Mouse (Mus musculus): Measurements from ENCODE around the gene Mcu. TPM values are rescaled to one million over a fixed set of nuclear protein-coding genes. Genes with fewer than 3 reads are reported as not detected.

Mcu gene
- 29.9 and 30.8 TPM in 2 replicates for polyA plus RNA-seq (2015; fragmentation: Nextera tagmentation; extraction: Ambion mirVana)

DNA sequence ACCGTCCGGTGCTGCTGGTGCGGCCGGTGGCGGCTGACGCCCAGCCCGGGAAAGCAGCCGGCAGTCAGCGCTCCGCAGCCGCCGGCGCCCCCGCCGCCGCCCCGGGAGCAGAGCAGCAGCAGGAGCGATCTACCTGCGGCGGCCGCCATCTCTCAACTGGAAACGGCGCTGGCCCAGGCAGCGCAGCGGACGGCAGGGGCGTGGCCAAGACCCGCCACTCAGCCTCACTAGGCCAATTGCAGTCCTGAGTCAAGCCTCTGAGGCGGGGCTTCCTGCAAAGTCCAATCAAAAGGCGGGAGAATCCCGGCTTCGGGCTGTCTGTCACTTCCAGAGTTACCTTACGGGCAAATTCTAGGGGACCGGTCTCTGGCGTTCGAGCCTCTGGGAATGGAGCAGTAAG is at the start of gene Mcu:
Mcu (minus strand) TSS at position 171 of the 400 bp plus-strand sequence.
- WGBS: under 1% methylated on average over 36 of the region's 36 CpGs
- peak within 1 kb of the TSS; percentile 73 for H3K4me3 ChIP-seq

DNA sequence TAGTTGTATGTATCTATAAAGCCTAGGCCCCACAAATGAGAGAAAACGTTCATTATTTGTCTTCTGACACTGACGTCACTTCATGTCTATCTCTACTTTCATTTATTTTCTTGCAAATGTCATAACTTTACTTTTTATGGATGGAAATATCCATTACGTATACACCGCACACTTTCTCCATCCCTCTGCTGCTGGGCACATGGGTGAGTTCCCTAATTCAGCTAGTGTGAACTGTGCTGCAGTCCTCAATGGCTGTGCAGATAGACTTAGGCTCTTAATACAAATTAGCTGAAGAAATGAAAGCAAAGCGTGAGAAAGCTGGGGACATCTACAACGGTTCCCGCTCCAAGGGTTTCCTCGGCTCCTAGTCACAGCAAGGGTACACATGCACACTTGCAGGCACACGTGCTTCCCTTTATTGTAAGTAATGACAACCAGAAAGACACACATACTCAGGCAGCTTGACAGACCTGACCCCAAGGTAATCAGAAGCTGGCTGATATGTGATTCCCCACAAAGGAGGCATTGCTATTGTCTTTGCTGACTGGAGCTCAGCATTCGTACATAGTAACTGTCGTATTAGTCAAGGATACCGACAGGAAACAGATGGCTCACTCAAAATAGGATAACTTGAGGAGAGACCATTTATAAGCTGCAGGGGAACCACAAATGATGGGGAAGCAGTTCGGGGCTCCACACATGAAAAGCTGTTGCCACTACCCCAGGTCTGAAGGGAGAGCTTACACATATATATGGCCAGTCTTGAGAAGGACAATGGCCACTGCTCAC is 49.2 kb upstream of the Mcu start:
- no peaks in the 10 kb centered on the region for H3K9me3 ChIP-seq
- H3K4me1 ChIP-seq: peaks cover 9% of the 10 kb centered on the region
- H3K9ac ChIP-seq: no peak overlapping the region
- no peak overlapping the region for H3K27ac ChIP-seq
- no peaks in the 10 kb centered on the region for H3K36me3 ChIP-seq
- 71% methylated on average over 13 of the region's 13 CpGs for WGBS
- ATAC-seq (ENCODE audit: borderline replicate concordance, extremely low read depth, low FRiP score, low TSS enrichment): no peak
- H3K27me3 ChIP-seq: no peaks in the 10 kb centered on the region
- no peak overlapping the region for H3K4me2 ChIP-seq
- no peak overlapping the region for H3K4me3 ChIP-seq

More for the DNA sequence above, at the start of gene Mcu:
- Histone ChIP-seq H3K9ac (peak within 1 kb of the TSS; percentile 75), H3K27ac (peak within 1 kb of the TSS; percentile 79), H3K36me3 (no peaks in the 10 kb centered on the region), H3K27me3 (no peaks in the 10 kb centered on the region), H3K9me3 (no peaks in the 10 kb centered on the region), H3K4me2 (peak within 1 kb of the TSS; percentile 82), H3K4me1 (peaks cover 18% of the 10 kb centered on the region)
- peak; percentile 99 for ATAC-seq (ENCODE audit: borderline replicate concordance, extremely low read depth, low FRiP score, low TSS enrichment)

DNA sequence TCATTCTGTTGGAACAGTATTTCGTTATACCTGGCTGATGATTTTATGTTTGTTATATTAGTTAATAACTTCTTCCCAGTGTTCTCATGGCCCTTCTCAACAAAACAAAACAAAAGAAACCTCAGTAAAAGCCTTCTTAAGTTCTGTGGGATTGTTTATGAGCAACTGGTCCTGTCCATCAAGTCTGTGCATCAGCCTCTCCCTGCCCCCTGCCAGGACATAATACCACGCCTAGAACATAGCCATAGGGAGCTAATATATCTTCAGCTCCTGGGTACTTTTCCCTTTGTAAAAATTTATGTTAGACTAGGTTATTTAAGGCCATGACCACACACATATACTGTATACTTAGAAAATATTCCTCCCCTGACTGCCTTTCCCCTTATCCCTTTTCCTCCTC is 48.3 kb upstream of the Mcu start:
- 72% methylated on average over 2 of the region's 2 CpGs for WGBS

DNA sequence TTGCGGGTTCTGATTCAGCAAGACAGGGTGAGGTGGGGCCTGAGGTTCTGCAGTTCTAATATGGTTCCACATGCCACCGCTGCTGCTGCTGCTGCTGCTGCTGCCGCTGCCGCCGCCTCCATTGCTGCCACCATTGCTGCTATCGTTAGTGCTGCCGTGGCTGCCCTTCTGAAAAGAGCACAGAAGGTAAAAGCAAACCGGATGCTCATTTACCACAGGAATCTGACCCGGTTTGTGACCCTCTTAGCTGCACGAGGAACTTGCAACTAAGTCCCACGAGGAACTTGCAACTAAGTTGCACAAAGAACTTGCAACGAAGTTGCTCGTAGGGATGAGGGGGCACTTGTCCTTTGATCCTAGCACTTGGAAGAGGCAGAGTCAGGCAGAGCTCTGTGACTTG is 40.3 kb upstream of the Mcu start:
- no peaks in the 10 kb centered on the region for H3K9me3 ChIP-seq
- no peaks in the 10 kb centered on the region for H3K36me3 ChIP-seq
- no peak overlapping the region for H3K9ac ChIP-seq
- H3K27ac ChIP-seq: no peak overlapping the region
- H3K4me3 ChIP-seq: no peak overlapping the region
- 77% methylated on average over 13 of the region's 13 CpGs for WGBS
- no peak overlapping the region for H3K4me2 ChIP-seq
- no peaks in the 10 kb centered on the region for H3K4me1 ChIP-seq
- no peak for ATAC-seq (ENCODE audit: borderline replicate concordance, extremely low read depth, low FRiP score, low TSS enrichment)
- H3K27me3 ChIP-seq: no peaks in the 10 kb centered on the region

More for the DNA sequence above, 48.3 kb upstream of the Mcu start:
- Histone ChIP-seq H3K4me3 (no peak overlapping the region), H3K27me3 (no peaks in the 10 kb centered on the region), H3K9me3 (no peaks in the 10 kb centered on the region), H3K36me3 (no peaks in the 10 kb centered on the region), H3K4me1 (peaks cover 9% of the 10 kb centered on the region), H3K27ac (no peak overlapping the region), H3K4me2 (no peak overlapping the region), H3K9ac (no peak overlapping the region)
- ATAC-seq (ENCODE audit: borderline replicate concordance, extremely low read depth, low FRiP score, low TSS enrichment): no peak

DNA sequence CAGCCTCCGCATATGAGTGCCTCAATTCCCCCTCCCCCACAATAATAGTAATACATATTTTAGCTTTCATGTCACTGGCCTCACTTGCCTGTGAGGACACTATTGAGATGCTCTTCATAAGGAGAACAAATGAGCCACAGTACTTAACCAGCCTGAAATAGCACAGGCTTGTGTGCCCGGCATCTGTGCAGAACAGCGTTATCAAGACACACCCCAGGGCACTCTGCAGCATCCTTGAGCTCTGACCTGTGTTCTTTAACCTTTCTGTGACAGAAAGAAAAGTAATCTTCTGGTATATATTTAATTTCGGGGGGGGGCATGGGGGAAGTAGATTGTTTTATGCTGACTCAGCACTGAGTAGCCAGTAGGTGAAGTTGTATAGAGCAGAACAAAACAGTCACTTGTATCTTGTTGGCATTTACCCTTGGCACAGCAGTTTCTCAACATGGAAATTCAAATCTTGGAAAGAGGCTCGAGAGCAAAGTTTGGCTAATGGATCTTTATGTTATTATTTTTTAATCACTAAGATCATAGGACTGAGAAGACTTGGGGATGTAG is 30.4 kb upstream of the Mcu start:
- H3K4me1 ChIP-seq: no peaks in the 10 kb centered on the region
- no peak overlapping the region for H3K27ac ChIP-seq
- no peak for ATAC-seq (ENCODE audit: borderline replicate concordance, extremely low read depth, low FRiP score, low TSS enrichment)
- WGBS: 73% methylated on average over 5 of the region's 5 CpGs
- no peak overlapping the region for H3K4me2 ChIP-seq
- H3K4me3 ChIP-seq: no peak overlapping the region
- H3K36me3 ChIP-seq: no peaks in the 10 kb centered on the region
- H3K9ac ChIP-seq: no peak overlapping the region
- H3K9me3 ChIP-seq: no peaks in the 10 kb centered on the region
- H3K27me3 ChIP-seq: no peaks in the 10 kb centered on the region

DNA sequence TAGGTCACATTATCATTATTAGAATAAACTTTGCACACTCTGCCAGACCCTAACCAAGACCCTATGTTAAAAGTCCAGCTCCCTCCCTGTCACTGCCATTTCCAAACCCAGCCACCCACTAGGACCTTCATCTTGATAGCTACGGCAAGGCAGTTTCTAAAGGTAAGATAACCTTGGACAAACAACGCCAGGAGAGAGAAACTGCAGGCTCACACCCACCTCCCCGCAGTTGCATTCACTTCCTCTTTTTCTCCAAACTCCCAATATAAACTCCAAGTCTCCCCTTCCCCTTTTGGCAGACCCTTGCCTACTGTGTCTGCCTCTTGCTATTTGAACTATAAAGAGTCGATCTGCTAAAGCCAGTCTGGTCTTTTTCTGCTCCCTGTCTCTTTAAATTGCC is 28.7 kb upstream of the Mcu start:
- Histone ChIP-seq H3K4me2 (no peak overlapping the region), H3K27me3 (no peaks in the 10 kb centered on the region), H3K9me3 (no peaks in the 10 kb centered on the region), H3K4me3 (no peak overlapping the region), H3K27ac (no peak overlapping the region), H3K4me1 (no peaks in the 10 kb centered on the region), H3K36me3 (no peaks in the 10 kb centered on the region), H3K9ac (no peak overlapping the region)
- no peak for ATAC-seq (ENCODE audit: borderline replicate concordance, extremely low read depth, low FRiP score, low TSS enrichment)
- 49% methylated on average over 4 of the region's 4 CpGs for WGBS

DNA sequence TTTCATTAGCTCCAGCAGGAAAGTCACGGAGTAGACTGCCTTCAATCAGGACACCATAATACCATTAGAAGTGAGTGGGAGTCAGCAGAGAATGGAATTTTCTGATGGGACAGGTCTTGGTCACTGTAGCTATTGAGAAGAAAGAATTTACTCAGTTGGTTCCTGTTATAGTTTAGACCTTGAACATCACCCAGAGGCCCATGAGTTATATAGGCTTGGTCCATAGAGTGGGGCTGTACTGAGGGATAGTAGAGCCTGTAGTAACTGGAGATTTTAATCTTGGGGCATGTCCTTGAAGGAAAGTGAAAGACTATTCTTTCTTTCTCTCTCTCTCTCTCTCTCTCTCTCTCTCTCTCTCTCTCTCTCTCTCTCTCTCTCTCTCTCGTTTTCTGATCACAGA is 28.2 kb upstream of the Mcu start:
- Histone ChIP-seq H3K4me3 (no peak overlapping the region), H3K27me3 (no peaks in the 10 kb centered on the region), H3K36me3 (no peaks in the 10 kb centered on the region), H3K4me1 (no peaks in the 10 kb centered on the region), H3K4me2 (no peak overlapping the region), H3K9me3 (no peaks in the 10 kb centered on the region), H3K27ac (no peak overlapping the region), H3K9ac (no peak overlapping the region)
- no peak for ATAC-seq (ENCODE audit: borderline replicate concordance, extremely low read depth, low FRiP score, low TSS enrichment)
- 67% methylated on average over 2 of the region's 2 CpGs for WGBS

DNA sequence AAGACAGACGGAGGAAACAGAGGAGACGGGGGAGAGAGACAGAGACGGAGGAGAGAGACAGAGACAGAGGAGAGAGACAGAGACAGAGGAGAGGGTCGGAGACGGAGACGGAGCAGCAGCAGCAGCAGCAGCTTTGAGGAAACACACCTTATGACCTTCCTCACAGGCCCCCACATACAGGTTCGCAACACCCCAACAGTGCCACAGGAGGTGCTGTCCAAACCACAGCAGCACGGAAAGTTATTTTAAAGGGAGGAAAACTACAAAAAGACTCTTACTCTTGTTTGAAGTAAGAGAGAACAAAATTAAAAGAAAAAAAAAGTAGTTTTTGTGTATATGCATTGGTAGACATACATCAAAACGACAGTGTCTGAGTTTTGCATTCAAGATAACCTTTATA is 27.2 kb upstream of the Mcu start:
- Histone ChIP-seq H3K36me3 (no peaks in the 10 kb centered on the region), H3K4me3 (no peak overlapping the region), H3K4me1 (no peaks in the 10 kb centered on the region), H3K9ac (no peak overlapping the region), H3K9me3 (no peaks in the 10 kb centered on the region), H3K27me3 (no peaks in the 10 kb centered on the region), H3K4me2 (no peak overlapping the region), H3K27ac (no peak overlapping the region)
- WGBS: 65% methylated on average over 9 of the region's 9 CpGs
- no peak for ATAC-seq (ENCODE audit: borderline replicate concordance, extremely low read depth, low FRiP score, low TSS enrichment)

DNA sequence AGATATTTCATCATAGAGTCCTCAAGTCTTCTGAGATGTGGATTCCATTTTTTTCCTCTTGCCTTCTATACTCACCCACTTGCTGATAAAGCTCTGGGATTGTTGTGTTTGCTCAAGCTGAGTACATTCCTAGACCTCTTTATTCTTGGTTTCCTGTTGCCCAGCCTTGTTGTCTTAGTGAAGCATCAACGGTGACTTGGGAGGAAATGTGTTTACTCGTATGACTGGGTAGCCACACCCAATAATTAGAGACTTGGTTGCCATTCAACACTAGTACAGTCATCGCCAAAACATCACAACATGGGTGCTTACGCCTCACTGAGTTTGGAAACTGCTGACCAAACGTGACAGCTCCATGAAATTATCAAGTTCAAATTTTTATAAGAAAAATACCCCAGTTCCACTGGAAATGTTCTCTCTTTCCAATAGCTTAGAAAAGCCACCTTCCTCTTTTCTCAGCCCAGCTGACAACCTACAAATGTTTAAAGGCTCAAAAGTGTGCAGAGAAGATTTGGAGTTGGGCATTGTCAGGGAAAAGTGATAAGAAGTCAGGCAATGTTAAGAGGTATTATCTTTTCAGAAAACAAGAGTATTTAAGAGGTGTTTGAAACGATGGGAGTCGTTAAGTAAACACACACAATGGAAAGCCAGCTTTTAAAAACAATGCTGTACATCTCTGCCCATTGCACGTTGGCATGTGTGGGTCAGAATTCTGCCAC is 26.3 kb upstream of the Mcu start:
- no peaks in the 10 kb centered on the region for H3K9me3 ChIP-seq
- H3K27ac ChIP-seq: no peak overlapping the region
- no peaks in the 10 kb centered on the region for H3K27me3 ChIP-seq
- H3K36me3 ChIP-seq: no peaks in the 10 kb centered on the region
- no peak overlapping the region for H3K9ac ChIP-seq
- no peak for ATAC-seq (ENCODE audit: borderline replicate concordance, extremely low read depth, low FRiP score, low TSS enrichment)
- WGBS: 50% methylated on average over 8 of the region's 8 CpGs
- H3K4me2 ChIP-seq: no peak overlapping the region
- H3K4me3 ChIP-seq: no peak overlapping the region
- H3K4me1 ChIP-seq: no peaks in the 10 kb centered on the region

DNA sequence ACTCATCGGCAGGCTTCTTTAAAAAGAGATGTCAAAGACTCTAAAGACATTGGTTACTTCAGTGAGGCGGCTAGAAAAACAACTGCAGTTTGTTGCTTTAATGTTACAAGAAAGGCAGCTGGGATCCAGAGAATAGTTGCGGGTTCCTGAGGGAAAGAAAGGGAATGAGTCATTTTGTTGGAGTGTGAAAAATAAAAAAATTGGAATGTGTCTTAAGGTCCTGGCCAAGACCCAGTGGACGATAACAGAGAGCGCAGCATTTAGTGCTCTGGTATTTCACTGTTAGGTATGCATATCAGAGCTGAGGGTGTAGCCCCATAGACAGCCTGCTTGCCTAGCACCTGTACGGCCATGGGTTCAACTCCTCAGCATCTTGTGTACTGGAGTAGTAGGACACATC is 22.1 kb upstream of the Mcu start:
- Histone ChIP-seq H3K27me3 (no peaks in the 10 kb centered on the region), H3K4me1 (0 out of 2 replicates have a peak, but pooled peaks cover 7% of the 10 kb centered on the region), H3K27ac (no peak overlapping the region), H3K36me3 (no peaks in the 10 kb centered on the region), H3K4me3 (no peak overlapping the region), H3K4me2 (no peak overlapping the region), H3K9me3 (no peaks in the 10 kb centered on the region), H3K9ac (no peak overlapping the region)
- 71% methylated on average over 6 of the region's 6 CpGs for WGBS
- ATAC-seq (ENCODE audit: borderline replicate concordance, extremely low read depth, low FRiP score, low TSS enrichment): no peak

DNA sequence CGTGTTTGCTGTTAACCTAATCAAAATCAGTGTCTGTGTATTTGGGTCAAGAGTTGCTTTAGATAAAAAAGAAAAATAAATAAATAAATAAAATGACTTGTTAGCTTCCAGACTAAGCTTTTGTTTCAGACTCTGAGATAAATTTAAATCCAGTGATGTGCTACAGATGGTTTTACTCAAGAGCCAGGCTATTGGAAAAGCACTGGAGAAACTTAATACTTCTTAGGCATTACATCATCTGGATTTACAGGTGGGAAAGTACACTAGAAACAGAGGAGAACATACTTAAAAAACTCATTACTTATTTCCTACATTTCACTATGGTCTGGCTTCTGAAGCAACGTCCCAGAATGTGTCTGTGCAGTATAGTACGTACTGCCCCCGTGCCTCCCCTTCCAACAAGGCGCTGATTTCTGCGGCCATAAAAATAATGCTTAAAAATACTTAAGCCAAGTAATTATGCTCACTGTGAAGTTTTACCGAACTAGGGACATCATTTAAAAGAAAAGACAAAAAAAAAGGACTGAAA is 21.2 kb upstream of the Mcu start:
- Histone ChIP-seq H3K4me3 (no peak overlapping the region), H3K9me3 (no peaks in the 10 kb centered on the region), H3K36me3 (no peaks in the 10 kb centered on the region), H3K4me2 (no peak overlapping the region), H3K27me3 (no peaks in the 10 kb centered on the region), H3K4me1 (0 out of 2 replicates have a peak, but pooled peaks cover 7% of the 10 kb centered on the region), H3K9ac (no peak overlapping the region), H3K27ac (no peak overlapping the region)
- ATAC-seq (ENCODE audit: borderline replicate concordance, extremely low read depth, low FRiP score, low TSS enrichment): no peak
- 53% methylated on average over 7 of the region's 7 CpGs for WGBS

All from lung, embryonic 15.5 days (tissue).